Mouse (Mus musculus) cerebellum, adult 9-10 months (tissue): ENCODE measurements around the gene 9130230L23Rik.
"Not testable (repeated sequence)": the region's sequence is repeated elsewhere in the genome, so short reads cannot be mapped to it uniquely, and the experiment has no call there.

Experiments
- DNase-seq: peaks from one replicate; pipeline ENCODE4 v3.0.0; 2022

9130230L23Rik gene

GRCm38 (mm10) chr5:66005041-66005678, 1.1 kb upstream of the 9130230L23Rik start:
- DNase-seq: no peak

- DNase-seq: no peak
Measured at GRCm38 (mm10) chr5:66001232-66001631, 2.9 kb downstream of the 9130230L23Rik start.

- no peak for DNase-seq
Measured at GRCm38 (mm10) chr5:66000567-66001125, 3.4 kb downstream of the 9130230L23Rik start.

DNA sequence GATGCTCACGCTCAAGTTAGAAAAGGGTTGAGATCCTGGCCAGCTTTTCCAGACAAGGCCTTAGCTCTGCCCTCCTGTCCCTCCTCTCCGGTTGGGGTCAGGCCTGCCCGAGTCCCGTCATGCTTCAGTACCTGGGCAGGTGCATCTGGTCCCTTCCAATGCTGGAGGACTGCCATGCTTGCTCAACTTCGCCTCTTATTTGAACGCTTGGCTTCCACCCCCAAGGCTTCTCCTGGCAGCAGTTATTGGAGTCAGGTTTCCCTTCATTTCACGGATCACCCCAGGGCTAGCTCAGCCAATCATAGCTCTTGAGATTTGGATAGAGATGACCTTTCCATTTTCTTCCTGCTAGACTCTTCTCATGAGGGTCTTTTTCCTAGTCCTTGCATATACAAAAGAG, 4.0 kb downstream of the 9130230L23Rik start:
- DNase-seq: peak; percentile 5

DNA sequence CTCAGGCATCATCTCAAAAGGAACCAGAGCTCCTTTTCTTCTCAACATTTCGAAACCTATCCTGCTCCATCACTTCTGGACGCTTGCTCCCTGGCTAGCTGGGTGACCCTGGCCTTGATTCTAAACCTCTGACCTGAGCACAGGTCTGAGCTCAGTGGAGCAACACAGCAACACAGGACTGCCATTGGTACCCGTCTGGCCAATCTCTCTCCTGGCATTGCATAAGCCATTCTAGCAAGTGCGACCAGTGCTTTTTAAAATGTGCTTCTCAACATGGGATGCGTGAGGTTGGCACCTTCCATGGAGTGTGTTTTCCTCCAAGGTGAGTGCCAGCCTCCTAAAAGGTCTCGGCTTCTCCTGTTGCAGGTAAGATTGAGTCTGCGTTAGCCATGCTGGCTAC, 5.0 kb downstream of the 9130230L23Rik start:
- no peak for DNase-seq

DNA sequence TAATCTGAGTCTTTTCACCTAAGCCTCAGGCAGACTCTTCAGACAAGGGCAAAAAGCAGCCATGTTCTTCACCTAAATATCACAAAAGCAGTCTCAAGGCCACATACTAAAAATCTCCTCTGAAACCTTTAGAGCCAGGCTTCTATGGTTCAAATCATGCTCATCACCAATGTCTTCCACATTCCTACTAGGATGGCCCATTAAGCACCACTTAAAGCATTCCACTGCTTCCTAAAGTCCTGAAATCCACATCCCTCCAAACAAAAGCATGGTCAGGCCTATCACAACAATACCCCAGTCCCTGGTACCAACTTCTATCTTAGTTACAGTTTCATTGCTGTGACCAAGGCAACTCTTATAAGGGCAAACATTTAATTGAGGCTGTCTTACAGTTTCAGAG, 6.3 kb downstream of the 9130230L23Rik start:
- no peak for DNase-seq

GRCm38 (mm10) chr5:65994643-65995042, 9.4 kb downstream of the 9130230L23Rik start:
- no peak for DNase-seq

DNA sequence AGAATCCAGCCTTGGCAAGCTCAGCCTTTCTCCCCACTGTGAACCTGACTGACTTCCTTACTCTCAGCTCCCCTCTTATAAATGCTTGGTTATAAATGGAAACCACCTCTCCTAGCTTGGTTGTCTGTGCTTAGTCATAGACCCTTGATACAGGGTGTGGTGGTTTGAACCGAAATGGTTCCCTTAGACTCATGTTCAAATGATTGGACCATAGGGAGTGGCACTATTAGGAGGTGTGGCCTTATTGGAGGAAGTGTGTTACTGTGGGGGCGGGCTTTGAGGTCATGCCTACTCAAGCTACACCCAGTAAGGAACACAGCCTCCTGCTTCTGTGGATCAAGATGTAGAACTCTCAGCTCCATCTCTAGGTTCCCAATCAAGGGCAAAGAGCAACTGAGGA, 12.9 kb downstream of the 9130230L23Rik start:
- no peak for DNase-seq

GRCm38 (mm10) chr5:65987004-65987403, 17.1 kb downstream of the 9130230L23Rik start:
- DNase-seq: not testable (repeated sequence)

DNA sequence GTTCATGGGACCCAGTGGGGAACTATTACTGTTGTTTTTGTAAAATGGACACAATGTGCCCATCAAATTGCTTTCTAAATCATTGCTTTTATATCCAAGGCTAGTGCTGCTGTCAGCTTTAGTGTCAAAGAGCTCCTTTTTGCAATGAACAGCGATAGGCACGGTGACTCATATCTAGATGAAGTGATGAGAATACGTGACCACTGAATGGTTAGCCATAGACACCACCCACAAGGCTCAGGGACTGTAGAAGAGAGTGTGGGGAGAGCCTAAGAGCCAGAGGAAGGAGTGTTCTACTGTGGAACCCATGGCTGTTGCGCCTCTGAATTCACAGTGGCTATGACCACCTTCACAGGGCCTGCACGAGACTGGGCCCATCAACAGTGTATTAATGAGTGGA, 17.7 kb downstream of the 9130230L23Rik start:
- no peak for DNase-seq

GRCm38 (mm10) chr5:65975731-65976130, 28.4 kb downstream of the 9130230L23Rik start:
- DNase-seq: no peak

DNA sequence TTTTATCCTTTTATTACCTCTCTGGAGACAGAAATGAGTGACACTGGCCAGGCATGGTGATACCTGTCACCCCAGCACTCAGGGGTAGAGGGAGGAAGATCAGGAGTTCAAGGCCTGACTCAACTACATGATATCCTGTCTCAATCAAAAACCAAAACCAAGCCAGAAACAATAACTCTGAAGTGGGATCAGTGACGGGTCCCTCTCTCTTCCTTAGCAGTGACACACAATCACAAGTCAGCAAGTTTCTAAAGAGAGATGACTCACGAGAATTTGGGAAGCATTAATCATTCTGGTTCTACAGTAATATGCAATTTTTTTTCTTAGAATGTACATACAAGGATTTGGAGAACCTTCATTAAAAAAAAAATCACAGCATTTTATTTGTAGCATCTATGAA, 30.9 kb downstream of the 9130230L23Rik start:
- DNase-seq: no peak

- no peak for DNase-seq
Measured at GRCm38 (mm10) chr5:65968004-65968403, 36.1 kb downstream of the 9130230L23Rik start.

DNA sequence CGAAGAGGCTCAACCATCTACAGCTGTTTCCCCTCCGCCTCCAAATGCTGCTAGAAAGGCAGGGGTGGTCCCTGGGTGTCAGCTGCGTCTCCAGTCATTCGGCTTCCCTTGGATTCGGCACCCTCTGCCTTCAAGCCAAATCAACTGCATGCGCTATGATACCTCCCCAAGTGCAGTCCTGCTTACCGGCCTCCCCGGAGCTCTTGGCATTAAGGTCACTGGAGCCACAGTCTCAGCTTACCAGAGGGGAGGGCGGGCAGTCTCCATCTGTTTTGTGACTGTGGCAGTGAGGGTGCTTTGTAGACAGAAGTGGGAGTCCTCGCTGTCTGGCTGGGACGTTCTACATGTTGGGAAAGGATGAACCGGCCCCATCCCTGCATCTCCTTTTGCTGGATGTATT, 37.0 kb downstream of the 9130230L23Rik start:
- no peak for DNase-seq

DNA sequence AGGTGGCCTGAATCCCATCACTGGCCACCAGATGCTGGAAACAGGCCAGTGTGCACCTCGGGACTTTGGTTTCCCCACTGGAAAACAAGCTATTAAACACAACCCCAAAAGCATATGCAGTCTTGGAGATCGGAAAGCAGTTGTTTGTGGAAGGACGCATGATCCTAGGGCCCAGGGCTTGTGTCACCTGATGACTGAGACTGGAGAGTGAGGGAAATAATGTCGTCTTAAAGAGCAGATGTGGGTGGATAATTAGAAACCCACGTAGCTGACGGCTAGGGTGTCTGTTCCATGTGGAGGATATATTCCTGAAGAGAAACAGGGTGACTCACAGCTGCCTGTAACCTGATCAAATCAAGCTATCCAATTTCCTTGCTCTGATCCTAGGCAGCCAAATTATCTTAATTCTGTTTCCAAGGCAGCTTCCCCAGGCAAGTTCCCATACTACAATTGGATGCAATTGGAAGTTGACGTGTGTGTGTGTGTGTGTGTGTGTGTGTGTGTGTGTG, 38.3 kb downstream of the 9130230L23Rik start:
- DNase-seq: no peak

GRCm38 (mm10) chr5:65963291-65963690, 40.8 kb downstream of the 9130230L23Rik start:
- no peak for DNase-seq

DNA sequence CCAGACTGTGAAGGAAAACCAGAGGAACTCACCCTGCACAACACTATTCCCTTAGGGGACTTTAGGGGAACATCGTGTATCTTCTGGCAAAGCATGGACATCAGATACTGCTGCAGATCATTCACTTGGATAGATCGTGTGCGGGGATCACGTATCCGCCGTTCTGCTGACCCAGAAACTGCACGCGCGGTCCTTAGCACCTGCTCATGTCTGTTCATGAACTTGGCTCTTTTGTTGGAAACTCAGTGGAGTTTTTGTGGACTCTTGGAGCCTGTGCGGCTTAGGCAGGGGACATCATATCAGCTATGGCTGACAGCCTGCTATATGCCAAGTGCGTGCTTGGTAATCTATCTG, 43.5 kb downstream of the 9130230L23Rik start:
- DNase-seq: no peak

GRCm38 (mm10) chr5:65959893-65960596, 44.0 kb downstream of the 9130230L23Rik start:
- no peak for DNase-seq

DNA sequence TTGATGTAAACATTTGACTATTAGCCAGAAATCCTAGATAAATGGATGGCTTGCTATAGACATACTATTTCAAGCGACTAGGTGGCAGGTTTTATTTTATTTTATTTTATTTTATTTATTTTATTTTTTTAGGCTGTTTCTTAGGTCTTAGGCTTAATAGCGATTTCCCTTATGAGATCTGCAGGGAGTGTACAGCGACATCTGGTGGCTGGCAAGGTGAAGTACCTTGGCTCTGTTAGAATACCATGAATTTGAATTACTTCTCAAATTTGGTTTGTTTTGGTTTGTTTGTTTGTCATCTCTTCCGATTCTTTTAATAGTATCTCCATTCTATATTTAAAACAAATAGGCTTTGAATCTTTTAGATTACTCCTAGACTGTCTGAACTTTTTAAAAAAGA, 45.5 kb downstream of the 9130230L23Rik start:
- DNase-seq: peak; percentile 11

DNA sequence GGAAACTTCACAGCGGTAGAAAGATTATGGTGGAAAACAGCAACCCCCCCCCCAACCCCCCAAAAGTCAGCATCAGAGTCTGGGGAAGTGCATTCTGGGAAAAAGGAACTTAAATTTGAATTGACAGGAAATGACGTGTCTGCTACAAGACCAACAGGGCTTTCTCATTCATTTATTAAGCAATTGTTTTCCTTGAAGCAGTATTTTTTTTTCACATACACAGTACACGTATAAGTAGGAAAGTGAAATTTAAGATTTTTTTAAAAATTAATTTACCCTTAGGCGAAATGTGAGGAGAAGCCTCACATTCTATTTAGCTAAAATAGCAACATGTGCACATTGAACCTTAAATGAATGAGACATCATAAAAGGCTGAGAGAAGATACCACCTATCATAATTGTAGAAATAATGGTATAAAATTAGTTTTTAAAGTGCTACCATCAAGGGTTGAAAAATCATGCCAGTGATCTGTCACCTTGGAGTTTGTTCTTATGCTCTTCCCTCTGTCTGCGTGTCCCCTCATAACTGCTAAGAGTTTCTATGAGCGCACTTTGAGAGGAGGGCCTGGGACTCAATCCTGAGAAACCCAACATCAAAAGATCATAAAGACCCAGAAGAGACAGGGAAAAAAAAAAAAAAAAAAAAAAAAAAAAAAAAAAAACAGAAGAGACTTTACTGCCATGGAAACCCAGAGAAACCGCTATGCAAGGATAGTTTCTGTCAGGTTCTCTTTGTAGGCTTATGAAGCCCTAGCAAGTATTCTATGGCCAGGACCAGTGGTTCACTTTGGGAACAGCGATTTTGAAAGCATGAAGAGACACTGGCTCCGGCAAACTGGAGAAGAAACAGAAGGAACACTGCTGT, 47.7 kb downstream of the 9130230L23Rik start:
- DNase-seq: no peak

- peak; percentile 14 for DNase-seq
Measured at GRCm38 (mm10) chr5:65955343-65956143, 48.5 kb downstream of the 9130230L23Rik start.
